Mouse (Mus musculus) liver, embryonic 14.5 days (tissue): ENCODE results near the gene Ephb1.

Experiments used
- CTCF ChIP-seq: IDR thresholded peaks from 2 replicates; pipeline ENCODE4 v1.5.1; 2016; ENCODE audit warnings: antibody characterized with exemption, low read depth, control low read depth
- EP300 ChIP-seq: IDR thresholded peaks from 2 replicates; pipeline ENCODE4 v1.6.1; 2016; ENCODE audit warnings: antibody characterized with exemption, low read depth

DNA sequence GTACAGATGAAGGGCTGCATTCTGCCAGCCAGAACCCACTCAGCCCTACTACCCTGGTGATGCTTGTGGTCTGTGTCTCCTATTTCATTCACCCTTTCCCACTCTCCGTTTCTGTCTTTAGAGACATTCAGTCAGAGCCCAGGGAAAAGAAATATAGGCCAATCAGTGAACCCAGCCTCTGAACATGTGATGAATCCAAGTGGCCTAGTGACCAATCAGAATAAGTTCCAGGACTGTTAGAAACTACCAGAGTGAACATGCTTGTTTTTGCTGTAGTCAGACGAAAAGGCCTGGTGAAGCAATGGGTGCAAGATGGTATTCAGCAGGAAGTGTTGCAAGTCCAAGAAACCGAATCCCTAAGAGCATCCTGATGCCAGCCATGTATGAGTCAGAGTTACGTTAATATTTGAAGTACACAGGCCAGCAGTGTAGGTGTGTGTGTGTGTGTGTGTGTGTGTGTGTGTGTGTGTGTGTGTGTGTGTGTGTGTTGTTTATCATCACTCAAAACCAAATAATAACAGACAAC lies 26.8 kb downstream of the Ephb1 start:
- TF ChIP-seq EP300: no peak
- TF ChIP-seq CTCF: no peak
